Mouse (Mus musculus) embryonic facial prominence, embryonic 12.5 days (tissue): ENCODE data around the gene Dguok. TPM values are rescaled to one million over a fixed set of nuclear protein-coding genes. Genes with fewer than 3 reads are reported as not detected.

Source experiments
- ATAC-seq: fragments of 200-750 bp; cut with Nextera tagmentation; 2 replicates; pipeline ENCODE4 v1.8.0; 2017; ENCODE audit not compliant: insufficient number of reproducible peaks, insufficient read depth, low FRiP score, low TSS enrichment
- H3K27ac ChIP-seq: fragments of 300-500 bp; sonication (generic); 2 replicates; pipeline ENCODE4 v1.5.1; 2016; ENCODE audit warnings: mild to moderate bottlenecking
- H3K27me3 ChIP-seq: fragments of 300-500 bp; sonication (generic); 2 replicates; pipeline ENCODE4 v1.6.1; 2016; ENCODE audit warnings: mild to moderate bottlenecking, moderate library complexity
- H3K36me3 ChIP-seq: fragments of 300-500 bp; sonication (generic); 2 replicates; pipeline ENCODE4 v1.6.1; 2016; ENCODE audit warnings: mild to moderate bottlenecking
- H3K4me1 ChIP-seq: fragments of 300-500 bp; sonication (generic); 2 replicates; pipeline ENCODE4 v1.6.1; 2016
- H3K4me2 ChIP-seq: fragments of 300-500 bp; sonication (generic); replicated peaks from 2 replicates; pipeline ENCODE4 v1.6.1; 2016; ENCODE audit warnings: mild to moderate bottlenecking, moderate library complexity
- H3K4me3 ChIP-seq: fragments of 300-500 bp; sonication (generic); 2 replicates; pipeline ENCODE4 v1.5.1; 2016; ENCODE audit warnings: mild to moderate bottlenecking
- H3K9ac ChIP-seq: fragments of 300-500 bp; sonication (generic); 2 replicates; pipeline ENCODE4 v1.6.1; 2016; ENCODE audit warnings: mild to moderate bottlenecking, moderate library complexity
- H3K9me3 ChIP-seq: fragments of 300-500 bp; sonication (generic); 2 replicates; pipeline ENCODE4 v1.6.1; 2016; ENCODE audit warnings: mild to moderate bottlenecking, moderate library complexity
- WGBS: fragments of 180-500 bp; shearing (Covaris S2); methylation state at CpG from one replicate; pipeline ENCODE4 v1.1.7; 2016; 5-methylcytosine and 5-hydroxymethylcytosine counted together
- polyA plus RNA-seq: library from polyadenylated mRNA; unstranded; fragments of >200 nt; fragmentation: Nextera tagmentation; extraction: Ambion mirVana; gene quantifications from 2 replicates; pipeline ENCODE4 v1.2.1, GENCODE M21; 2016

Dguok gene
- polyA plus RNA-seq, 1 experiment from 2014 or later: 75.5 TPM

GRCm38 (mm10) chr6:83478217-83478616 is 28.6 kb downstream of the Dguok start:
- Histone ChIP-seq H3K9me3 (no peaks in the 10 kb centered on the region), H3K4me3 (no peak overlapping the region), H3K4me2 (no peak overlapping the region), H3K4me1 (no peaks in the 10 kb centered on the region), H3K27ac (no peak overlapping the region), H3K36me3 (peaks cover 43% of the 10 kb centered on the region), H3K27me3 (no peaks in the 10 kb centered on the region), H3K9ac (no peak overlapping the region)
- no peak for ATAC-seq
- 64% methylated on average over 4 of the region's 4 CpGs for WGBS

- ATAC-seq: no peak
- H3K9me3 ChIP-seq: no peaks in the 10 kb centered on the region
These were observed 31.3 kb downstream of the Dguok start for GRCm38 (mm10) chr6:83475431-83475830.

GRCm38 (mm10) chr6:83473240-83473639 is 33.5 kb downstream of the Dguok start:
- no peak overlapping the region for H3K4me2 ChIP-seq
- H3K36me3 ChIP-seq: 0 out of 2 replicates have a peak, but pooled peaks cover 6% of the 10 kb centered on the region
- H3K27ac ChIP-seq: no peak overlapping the region
- no peaks in the 10 kb centered on the region for H3K9me3 ChIP-seq
- H3K4me1 ChIP-seq: no peaks in the 10 kb centered on the region
- WGBS: 79% methylated on average over 9 of the region's 9 CpGs
- no peak overlapping the region for H3K9ac ChIP-seq
- no peak overlapping the region for H3K4me3 ChIP-seq
- no peaks in the 10 kb centered on the region for H3K27me3 ChIP-seq
- no peak for ATAC-seq

More at GRCm38 (mm10) chr6:83475431-83475830, 31.3 kb downstream of the Dguok start:
- no peaks in the 10 kb centered on the region for H3K27me3 ChIP-seq
- no peak overlapping the region for H3K4me3 ChIP-seq
- no peaks in the 10 kb centered on the region for H3K4me1 ChIP-seq
- WGBS: 70% methylated on average over 7 of the region's 7 CpGs
- no peak overlapping the region for H3K27ac ChIP-seq
- H3K4me2 ChIP-seq: no peak overlapping the region
- H3K9ac ChIP-seq: no peak overlapping the region
- H3K36me3 ChIP-seq: peaks cover 21% of the 10 kb centered on the region

- no peak for ATAC-seq
- H3K9ac ChIP-seq: no peak overlapping the region
These were observed 35.0 kb downstream of the Dguok start for GRCm38 (mm10) chr6:83471739-83472138.

GRCm38 (mm10) chr6:83464011-83464410 is 42.8 kb downstream of the Dguok start:
- H3K9ac ChIP-seq: no peak overlapping the region
- H3K4me3 ChIP-seq: no peak overlapping the region
- no peaks in the 10 kb centered on the region for H3K4me1 ChIP-seq
- ATAC-seq: no peak
- H3K36me3 ChIP-seq: no peaks in the 10 kb centered on the region
- H3K4me2 ChIP-seq: no peak overlapping the region
- H3K9me3 ChIP-seq: no peaks in the 10 kb centered on the region
- H3K27ac ChIP-seq: no peak overlapping the region
- H3K27me3 ChIP-seq: no peaks in the 10 kb centered on the region

More at GRCm38 (mm10) chr6:83471739-83472138, 35.0 kb downstream of the Dguok start:
- H3K9me3 ChIP-seq: no peaks in the 10 kb centered on the region
- no peak overlapping the region for H3K4me2 ChIP-seq
- 0 out of 2 replicates have a peak, but pooled peaks cover 1% of the 10 kb centered on the region for H3K36me3 ChIP-seq
- H3K4me1 ChIP-seq: no peaks in the 10 kb centered on the region
- H3K27me3 ChIP-seq: no peaks in the 10 kb centered on the region
- 84% methylated on average over 7 of the region's 7 CpGs for WGBS
- no peak overlapping the region for H3K4me3 ChIP-seq
- no peak overlapping the region for H3K27ac ChIP-seq

GRCm38 (mm10) chr6:83459034-83459644 is 47.6 kb downstream of the Dguok start, which contains the start of gene Tet3:
Gene Tet3, minus strand, starts transcription at chr6:83459084.
- no peak within 1 kb of the TSS for H3K4me3 ChIP-seq
- no peak within 1 kb of the TSS for H3K9ac ChIP-seq
- H3K27ac ChIP-seq: no peak within 1 kb of the TSS
- no peaks in the 10 kb centered on the region for H3K27me3 ChIP-seq
- H3K36me3 ChIP-seq: no peaks in the 10 kb centered on the region
- 69% methylated on average over 4 of the region's 4 CpGs for WGBS
- peaks cover 20% of the 10 kb centered on the region for H3K4me1 ChIP-seq
- H3K9me3 ChIP-seq: no peaks in the 10 kb centered on the region
- no peak within 1 kb of the TSS for H3K4me2 ChIP-seq
- ATAC-seq: no peak

- Histone ChIP-seq H3K4me2 (peak overlapping the region; percentile 72), H3K27me3 (no peaks in the 10 kb centered on the region), H3K36me3 (no peaks in the 10 kb centered on the region), H3K4me1 (peaks cover 38% of the 10 kb centered on the region), H3K9ac (peak overlapping the region; percentile 97), H3K4me3 (peak overlapping the region; percentile 92), H3K9me3 (no peaks in the 10 kb centered on the region), H3K27ac (peak overlapping the region; percentile 96)
- ATAC-seq: peak; percentile 50; the same call in 1 of the 2 replicates
- 3% methylated on average over 32 of the region's 33 CpGs for WGBS
These were observed 49.6 kb downstream of the Dguok start for GRCm38 (mm10) chr6:83456984-83457810.

DNA sequence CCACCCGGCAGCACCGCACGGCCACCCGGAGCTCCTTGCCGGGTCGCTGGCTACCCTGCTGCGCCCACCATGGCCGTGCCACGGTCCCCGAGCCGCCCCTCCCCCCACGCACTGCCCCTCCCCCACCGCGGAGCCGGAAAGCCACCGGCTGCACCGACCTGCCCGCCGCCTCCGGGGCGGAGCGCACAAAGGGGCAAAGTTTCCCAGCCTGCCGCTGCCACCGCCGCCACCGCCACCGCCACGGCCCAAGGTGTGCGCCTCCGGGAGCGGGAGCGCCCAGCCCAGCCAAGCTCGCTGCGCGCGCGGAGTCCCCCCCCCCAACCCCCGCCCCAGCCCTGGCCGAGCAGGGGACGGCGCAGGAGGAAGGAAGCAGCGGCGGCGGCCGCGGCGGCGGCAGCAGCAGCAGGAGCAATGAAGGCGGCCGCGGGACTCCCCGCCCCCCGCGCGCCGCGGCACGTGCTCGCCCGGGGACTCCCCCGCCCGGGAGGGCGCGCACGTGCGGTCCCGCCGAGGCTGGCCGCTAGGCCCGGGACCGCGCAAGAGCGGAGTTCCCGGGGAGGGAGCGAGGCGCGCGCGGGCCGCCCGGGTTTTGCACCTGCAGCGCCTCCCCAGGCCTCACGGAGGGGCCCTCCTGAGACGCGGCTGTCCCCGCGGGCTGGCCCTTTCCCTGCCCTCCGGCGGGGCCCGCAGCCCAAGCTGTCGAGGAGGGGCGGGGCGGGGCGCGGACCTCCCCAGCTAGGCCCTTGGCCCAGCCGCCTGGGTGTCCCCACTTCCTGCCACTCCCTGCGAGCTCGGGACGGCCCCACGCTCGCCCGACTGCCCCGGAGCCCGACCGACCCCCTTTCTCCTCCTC is 50.4 kb downstream of the Dguok start:
- Histone ChIP-seq H3K9ac (peak overlapping the region; percentile 97), H3K36me3 (no peaks in the 10 kb centered on the region), H3K4me3 (peak overlapping the region; percentile 92), H3K27ac (peak overlapping the region; percentile 96), H3K9me3 (no peaks in the 10 kb centered on the region), H3K4me2 (peak overlapping the region; percentile 72), H3K4me1 (peaks cover 46% of the 10 kb centered on the region), H3K27me3 (no peaks in the 10 kb centered on the region)
- under 1% methylated on average over 68 of the region's 105 CpGs for WGBS
- ATAC-seq: peak; percentile 65

GRCm38 (mm10) chr6:83455328-83456130 is 51.2 kb downstream of the Dguok start:
- Histone ChIP-seq H3K9me3 (no peaks in the 10 kb centered on the region), H3K9ac (peak overlapping the region; percentile 97), H3K4me2 (peak overlapping the region; percentile 72), H3K36me3 (no peaks in the 10 kb centered on the region), H3K27me3 (no peaks in the 10 kb centered on the region), H3K4me3 (peak overlapping the region; percentile 92), H3K27ac (peak overlapping the region; percentile 96), H3K4me1 (peaks cover 55% of the 10 kb centered on the region)
- peak; percentile 7 for ATAC-seq
- WGBS: 3% methylated on average over 22 of the region's 41 CpGs

DNA sequence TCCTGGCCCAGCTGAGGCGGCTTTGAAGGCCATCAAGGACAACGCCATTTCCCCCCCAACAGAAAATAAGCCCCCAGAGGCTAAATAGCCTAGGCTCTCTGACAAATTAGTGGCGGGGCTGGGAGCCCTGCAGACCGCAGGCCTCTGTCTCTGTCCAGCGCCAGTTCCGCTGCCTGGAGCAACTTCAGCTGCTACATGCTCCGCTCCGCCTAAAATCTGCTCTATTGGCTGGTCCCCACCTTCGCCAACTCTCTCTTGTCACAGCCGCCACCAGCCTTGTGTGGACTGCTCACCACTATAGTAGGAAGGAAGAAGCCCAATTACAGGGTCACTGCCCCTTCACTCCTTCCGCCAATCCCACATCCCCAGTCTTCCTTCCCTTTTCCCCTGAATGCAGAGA is 53.1 kb downstream of the Dguok start:
- H3K4me3 ChIP-seq: peak overlapping the region; percentile 92
- WGBS: 31% methylated on average over 11 of the region's 11 CpGs
- peak overlapping the region; percentile 97 for H3K9ac ChIP-seq
- H3K4me1 ChIP-seq: peaks cover 66% of the 10 kb centered on the region
- no peak for ATAC-seq
- H3K36me3 ChIP-seq: peaks cover 5% of the 10 kb centered on the region; the same call in 1 of the 2 replicates
- no peaks in the 10 kb centered on the region for H3K27me3 ChIP-seq
- no peaks in the 10 kb centered on the region for H3K9me3 ChIP-seq
- peak overlapping the region; percentile 72 for H3K4me2 ChIP-seq
- 0 out of 2 replicates have a peak overlapping the region, but pooled peaks have one; percentile 41 for H3K27ac ChIP-seq
